Comparison of ENCODE assay signal across 21 mouse cellular contexts in the genomic region with DNA sequence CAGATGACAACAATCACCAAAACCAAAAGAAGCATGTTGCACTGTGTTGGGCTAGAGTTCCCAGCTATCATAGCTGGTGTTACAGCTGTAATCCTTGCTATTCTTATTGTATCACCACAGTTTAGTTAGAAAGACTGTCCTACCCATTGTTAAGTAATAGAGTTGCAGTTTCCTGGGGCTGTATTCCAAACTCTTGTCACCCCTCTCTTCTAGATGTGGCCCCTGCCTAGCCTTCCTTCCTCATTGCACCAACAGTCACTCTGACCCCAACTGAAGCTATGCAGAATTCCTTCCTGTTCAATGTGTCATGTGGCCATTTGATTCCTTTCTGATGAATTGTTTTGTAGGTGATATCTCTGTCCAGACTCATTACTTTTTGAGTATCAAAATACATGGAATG.
"Had no signal": no experiment of that assay in that cellular context is flagged by ENCODE, and none has a peak within 500 bp of the region (broad histone marks: within the 10 kb centered on the region; RNA-seq: fewer than 3 reads in every experiment).

No protein-coding gene starts in this region.

- ATAC-seq: hindbrain, embryonic 16.5 days; hindbrain, postnatal 0 days; inflammation-experienced regulatory T-cells, adult 6 months; intestine, embryonic 15.5 days; intestine, embryonic 16.5 days; intestine, postnatal 0 days had no signal

- DNase-seq: heart, postnatal 10 days; heart, postnatal 14 days; heart, postnatal 36 days; heart, postnatal 4 days; kidney, adult 11 months; kidney, adult 18-20 months; kidney, adult 2 months; kidney, adult 8-10 months; kidney, adult 9 months; kidney, postnatal 10 days; kidney, postnatal 14 days; kidney, postnatal 25 days; kidney, postnatal 36 days; kidney, postnatal 4 days; layer of hippocampus, postnatal 36 days had no signal
